Mouse (Mus musculus) left cerebral cortex, adult 8-10 months (tissue): Measurements from ENCODE around the gene Cpne2. TPM values are rescaled to one million over a fixed set of nuclear protein-coding genes. Genes with fewer than 3 reads are reported as not detected.

ENCODE experiments used
- DNase-seq, 2 experiments: peaks; one replicate each; pipeline ENCODE4 v3.0.0; 2022; ENCODE audit warnings: low spot score in 2 of 2
- total RNA-seq, 4 experiments: library from RNA; stranded (reverse); gene quantifications; 2 replicates each; pipeline ENCODE4 v1.2.4; 2022

Cpne2 gene
- total RNA-seq, 4 experiments from 2014 or later = 20.1 to 28.9 (median 23.6) TPM

GRCm38 (mm10) chr8:94535631-94536030 lies 2.8 kb downstream of the Cpne2 start:
- DNase-seq = no peak

- no peak for DNase-seq
These were observed 4.7 kb downstream of the Cpne2 start for GRCm38 (mm10) chr8:94537456-94537855.

DNA sequence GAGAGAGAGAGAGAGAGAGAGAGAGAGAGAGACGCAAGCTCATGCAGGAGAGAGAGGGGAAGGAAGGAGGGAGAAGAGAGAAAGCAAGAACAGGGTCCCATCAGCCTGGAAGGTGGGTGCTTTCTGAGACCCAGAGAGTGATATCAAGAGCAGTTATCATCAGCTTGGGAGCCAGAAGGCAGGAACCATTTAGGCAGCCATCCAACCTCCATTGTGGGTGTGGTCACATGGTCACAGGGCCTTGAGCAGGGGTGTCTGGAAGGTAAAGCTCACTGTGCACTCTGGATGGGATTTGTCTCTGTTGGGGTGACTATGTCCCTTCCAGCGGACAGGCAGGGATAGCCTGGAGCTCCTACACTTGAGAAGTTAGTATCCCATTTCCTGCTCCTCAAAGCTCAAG lies 7.2 kb downstream of the Cpne2 start:
- DNase-seq = no peak

DNA sequence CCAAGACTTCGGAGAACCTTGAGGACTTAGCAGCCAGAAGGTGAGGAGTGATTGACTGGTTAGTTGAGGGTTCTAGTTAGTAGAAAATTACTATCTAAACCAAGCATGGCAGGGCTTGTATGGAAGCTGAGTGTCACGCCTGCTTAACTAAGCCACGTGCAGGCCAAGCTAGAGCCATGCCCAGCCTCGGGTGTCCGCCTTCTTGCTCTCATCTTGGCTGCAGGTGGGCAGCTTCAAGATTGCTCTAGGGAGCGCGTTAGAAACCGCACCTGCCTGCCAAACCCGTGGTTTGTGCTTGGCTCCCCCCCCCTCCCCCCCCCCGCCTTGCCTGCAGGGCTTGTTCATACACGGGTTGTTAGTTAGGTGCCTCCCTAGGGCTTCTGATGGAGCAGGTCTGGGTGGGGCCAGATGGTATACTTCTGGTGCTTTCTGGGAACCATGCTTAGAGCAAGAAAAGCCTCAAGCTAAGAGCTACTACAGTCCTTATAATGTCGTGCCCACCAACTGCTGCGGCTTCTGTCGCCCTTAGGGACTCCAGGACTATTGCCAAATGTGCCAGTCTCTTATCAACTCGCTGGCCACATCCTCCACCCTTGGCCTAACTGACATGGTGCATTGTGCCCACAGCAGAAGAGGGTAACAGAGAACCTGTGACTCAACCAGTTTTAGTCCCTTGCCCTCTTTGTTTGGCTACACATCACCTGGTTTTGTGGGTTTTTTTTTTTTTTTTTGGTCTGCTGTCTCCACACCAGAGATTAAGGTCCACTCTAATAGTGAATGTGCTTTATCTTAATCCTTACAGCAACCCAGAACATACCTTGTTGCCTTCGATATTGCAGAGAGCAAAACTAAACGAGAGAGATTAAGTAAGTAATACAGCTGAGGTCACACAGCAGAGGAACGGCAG lies 8.4 kb downstream of the Cpne2 start:
- DNase-seq = no peak

GRCm38 (mm10) chr8:94543981-94544380 lies 11.2 kb downstream of the Cpne2 start:
- DNase-seq = no peak

DNA sequence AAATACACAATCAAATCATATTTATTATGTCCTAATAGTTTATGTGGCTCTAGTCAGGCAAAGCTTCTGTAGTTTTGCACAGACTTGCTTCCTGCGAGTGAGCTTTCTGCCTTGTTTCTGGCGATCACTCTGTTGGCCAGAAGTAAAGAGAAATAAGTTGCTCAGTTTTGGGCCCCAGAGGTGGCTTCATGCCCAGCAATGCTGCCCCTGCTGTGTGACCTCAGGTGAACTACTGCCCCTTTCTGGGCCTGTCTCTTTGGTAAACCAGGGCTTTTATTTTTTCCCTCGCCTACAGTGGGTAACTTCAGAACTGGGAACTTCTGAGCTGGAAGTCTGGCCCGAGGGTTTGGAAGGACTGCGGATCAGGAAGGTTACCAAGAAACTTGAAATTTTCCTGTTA lies 16.3 kb downstream of the Cpne2 start:
- no peak for DNase-seq

GRCm38 (mm10) chr8:94549482-94549881 lies 16.7 kb downstream of the Cpne2 start:
- no peak for DNase-seq

DNA sequence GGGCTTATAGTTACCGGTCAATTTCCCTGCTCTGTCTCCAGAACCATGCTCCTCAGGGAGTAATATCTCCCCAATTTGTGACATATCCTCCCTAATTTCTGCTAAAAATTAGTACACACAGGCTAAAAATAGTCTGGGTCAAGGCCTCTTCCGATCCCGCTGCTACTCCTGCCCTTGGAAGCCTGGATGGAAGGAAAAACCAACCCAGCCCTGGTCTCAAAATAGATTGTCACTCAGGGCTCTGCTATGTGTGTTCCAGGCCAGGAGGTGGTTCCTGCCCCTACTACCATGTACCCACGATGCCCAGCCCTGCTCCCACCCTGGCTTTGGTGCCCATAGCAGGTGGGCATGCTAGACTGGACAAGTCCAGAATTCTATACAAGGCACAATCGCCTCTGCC lies 17.2 kb downstream of the Cpne2 start:
- no peak for DNase-seq

- peak in 1 of 2 experiments; percentile 77 for DNase-seq
These were observed 19.0 kb downstream of the Cpne2 start for GRCm38 (mm10) chr8:94551471-94552422.

DNA sequence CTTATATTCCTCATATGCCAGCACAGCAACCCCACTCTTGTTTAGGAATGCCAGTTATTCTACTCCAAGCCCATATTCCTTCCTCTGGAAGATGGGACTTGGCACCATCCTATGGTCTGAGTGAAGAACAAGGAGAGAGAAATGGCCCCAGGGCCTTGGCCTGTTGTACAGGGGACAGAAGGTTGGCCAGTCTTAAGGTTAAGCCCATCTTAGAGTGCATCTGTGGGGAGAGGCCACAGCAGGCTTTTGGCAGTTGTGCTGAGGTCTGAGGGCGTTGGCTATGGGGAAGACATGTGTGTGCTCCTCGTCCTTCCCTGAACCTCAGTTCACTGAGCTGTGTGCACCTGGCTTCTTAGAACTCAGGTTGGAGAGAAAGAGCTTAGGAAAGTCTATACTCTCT lies 19.9 kb downstream of the Cpne2 start:
- DNase-seq = no peak

DNA sequence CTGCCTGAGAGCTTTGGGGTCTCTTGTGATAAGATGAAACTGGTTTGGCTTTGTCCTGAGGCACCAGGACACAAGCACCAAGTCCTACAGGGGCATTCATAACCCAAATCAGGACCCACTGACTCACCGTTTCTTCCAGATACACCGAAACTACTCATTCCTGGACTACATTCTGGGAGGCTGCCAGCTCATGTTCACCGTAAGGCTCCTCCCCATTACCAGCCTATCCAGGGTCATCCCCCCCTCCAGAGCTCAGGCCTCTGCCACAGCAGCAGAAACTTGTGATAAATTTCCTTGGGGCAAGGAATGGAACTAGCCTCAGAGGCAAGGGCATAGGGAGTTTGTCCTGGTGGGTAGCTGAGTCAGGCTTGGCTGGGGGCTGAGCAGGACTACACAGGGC lies 24.5 kb downstream of the Cpne2 start:
- DNase-seq = no peak

DNA sequence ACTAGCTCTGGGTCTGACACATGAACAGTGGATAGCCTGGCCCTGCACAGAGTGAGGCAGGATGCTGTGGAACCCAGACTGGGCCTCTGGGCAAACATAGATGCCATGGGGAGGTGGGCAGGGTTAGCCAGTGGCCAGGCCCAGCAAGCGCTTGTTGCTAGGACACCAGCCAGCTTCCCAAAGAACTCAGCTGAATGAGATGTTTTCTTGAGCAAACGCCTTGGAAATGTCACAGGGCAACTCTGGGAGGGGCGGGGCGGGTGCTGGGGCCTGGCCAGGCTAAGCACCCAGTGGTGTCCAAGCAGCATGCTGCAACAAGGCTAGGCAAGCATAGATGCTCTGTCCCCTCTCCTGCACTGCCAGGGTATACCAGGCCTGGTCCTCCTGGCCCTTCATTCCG lies 28.5 kb downstream of the Cpne2 start:
- DNase-seq = peak in 1 of 2 experiments; percentile 43

DNA sequence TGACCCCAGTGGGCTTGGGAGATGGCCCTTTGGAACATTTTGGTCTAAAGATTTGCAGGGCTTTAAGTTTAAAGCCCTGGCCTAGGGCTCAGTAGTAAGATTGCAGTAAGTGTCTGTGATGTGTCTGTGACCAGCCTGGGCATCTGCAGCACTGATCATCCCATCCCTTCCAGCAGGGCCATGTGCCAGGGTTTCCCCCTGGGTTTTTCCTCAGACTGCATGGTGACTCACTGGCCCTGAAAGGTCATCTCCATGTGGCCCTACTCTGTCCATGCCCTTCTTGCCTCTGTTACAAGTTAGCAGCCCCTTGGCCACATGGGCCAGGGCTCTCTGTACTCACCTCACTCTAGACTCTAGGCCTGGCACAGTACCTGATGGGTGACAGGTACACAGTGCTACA lies 31.6 kb downstream of the Cpne2 start:
- no peak for DNase-seq

DNA sequence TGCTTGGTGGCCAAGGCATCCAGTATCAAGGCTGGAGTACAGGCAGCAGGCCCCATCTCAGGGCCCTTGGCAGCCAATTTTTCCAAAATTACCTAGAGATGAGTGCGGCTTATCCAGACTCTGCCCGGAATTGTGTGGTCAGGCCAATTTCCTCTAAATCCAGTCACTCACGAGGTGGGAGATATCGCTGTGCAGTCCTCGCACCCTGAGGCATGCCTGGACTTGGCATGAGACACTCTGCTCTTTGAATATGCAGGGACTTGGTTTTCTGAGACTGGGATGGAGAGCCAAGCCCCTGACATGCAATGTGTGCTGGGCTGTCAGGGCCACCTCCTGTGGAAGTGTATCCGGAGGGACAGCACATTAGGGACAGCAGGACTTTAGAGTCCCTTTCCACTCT lies 33.2 kb downstream of the Cpne2 start:
- no peak for DNase-seq

- no peak for DNase-seq
These were observed 33.8 kb downstream of the Cpne2 start for GRCm38 (mm10) chr8:94566446-94567158.

DNA sequence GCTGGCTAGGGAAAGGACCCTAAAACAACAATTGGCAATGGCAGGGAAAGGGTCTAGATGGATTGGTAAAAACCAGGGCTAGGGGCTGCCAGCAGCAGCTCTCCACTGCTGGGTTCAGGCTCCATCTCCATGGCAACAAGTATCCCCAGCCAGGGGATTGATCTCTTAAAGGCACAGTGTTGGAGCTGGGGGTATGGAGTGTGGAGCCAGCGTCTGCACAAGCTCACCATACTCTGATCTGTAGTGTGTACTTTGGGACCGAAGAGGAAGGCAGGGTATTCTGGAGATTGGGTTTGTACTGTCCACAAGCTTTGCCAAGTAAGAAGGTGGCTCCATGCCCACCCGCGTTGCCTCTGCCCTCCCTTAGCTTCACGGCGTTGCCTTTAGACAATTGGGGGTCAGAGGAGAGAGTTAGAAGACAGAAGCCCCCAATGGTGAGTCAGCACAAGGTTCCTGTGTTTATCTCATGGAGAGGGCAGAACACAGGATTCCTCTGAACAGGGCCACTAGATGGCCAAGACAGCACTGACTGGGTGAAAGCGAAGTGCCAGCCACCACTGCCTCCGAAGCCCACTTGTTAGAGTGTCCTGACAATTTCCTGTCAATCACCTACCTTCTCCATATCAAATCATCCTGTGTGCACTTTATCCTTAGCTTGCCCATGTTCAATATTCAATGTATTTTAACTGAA lies 34.5 kb downstream of the Cpne2 start:
- DNase-seq = no peak

DNA sequence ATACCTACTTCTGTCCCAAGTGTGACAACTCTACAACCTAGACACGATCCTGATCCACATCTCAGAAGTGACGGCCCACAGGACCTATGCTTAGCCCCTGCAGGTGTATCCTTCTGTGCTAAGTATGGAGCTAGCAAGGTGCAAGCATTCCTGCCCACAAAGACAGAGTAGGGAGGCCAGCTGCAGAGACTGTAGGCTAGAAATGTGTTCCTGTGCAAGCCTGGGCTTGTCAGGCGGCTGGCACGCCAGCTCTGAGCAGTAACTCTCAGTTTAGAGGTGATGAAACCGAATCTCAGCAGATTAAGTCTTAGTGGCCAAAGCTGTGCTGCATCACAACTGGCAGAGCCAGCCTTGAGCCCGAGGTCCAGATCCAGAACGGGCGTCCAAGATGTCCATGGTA lies 35.3 kb downstream of the Cpne2 start:
- no peak for DNase-seq

- no peak for DNase-seq
These were observed 36.6 kb downstream of the Cpne2 start for GRCm38 (mm10) chr8:94569419-94569818.

DNA sequence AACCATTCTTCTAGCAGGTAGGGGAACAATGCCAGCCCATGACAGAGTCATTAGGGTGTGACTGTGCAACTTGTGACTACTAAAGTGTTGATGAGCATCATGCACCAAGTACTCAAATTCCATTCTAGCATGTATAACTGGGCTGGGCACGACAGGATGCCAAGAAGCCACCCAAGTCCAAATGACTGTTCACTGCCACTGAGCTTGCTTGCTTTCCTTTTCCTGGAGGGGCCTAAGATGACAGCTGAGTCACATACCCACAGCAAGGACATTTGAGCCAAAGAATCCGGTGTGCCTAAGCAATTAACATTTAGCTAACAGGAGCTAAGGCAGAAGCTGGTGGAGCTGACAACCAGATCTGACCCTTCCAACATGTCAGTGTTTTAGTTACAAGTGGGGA lies 39.1 kb downstream of the Cpne2 start:
- no peak for DNase-seq

DNA sequence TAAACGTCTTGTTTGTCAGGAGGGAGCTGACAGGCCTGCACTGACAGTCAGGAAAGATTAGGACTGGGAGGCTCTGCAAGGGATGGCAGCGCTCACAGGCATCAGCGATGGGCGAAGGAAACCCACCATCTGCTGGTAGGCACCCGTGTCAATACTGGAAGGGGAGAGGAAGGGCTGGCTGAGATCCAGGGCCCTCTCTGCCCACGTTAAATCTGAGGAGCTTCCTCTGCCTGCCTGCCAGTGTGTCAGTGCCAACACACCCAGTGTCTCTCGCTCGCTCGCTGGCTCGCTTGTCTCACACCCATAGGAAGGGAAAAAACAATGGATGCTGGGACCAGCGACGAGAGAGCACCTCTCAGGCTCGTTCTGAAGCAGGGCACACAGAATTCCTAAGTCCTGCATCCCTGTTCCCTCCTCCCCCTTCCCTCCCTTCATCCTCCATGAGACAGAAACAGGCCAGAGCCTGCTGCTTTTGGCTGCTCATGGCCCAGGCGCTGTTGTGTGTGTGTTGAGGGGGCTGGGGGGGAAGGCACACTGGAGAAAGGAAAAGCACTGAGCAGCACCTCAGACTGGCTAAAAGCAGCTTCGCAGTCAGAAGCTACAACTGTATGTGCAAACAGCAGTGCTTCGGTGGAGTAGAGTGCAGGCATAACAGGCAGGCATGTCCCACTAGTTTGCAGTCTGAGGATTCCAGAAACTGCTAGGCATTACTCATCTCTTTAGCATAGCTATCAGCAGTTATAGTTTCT lies 41.5 kb downstream of the Cpne2 start:
- peak; percentile 30 to 84 for DNase-seq
